Mouse (Mus musculus): ENCODE measurements around the gene H2-K1. TPM values are rescaled to one million over a fixed set of nuclear protein-coding genes. Genes with fewer than 3 reads are reported as not detected.

Gene H2-K1
- polyA plus RNA-seq, 1 experiment from 2014 or later = 100 TPM

GRCm38 (mm10) chr17:33948905-33949537 is 51.1 kb downstream of the H2-K1 start:
- Histone ChIP-seq H3K9ac (ENCODE audit: low read length) (no peak overlapping the region), H3K36me3 (ENCODE audit: control insufficient read depth, insufficient read depth) (peaks cover 36% of the 10 kb centered on the region), H3K27ac (ENCODE audit: low read length) (no peak overlapping the region), H3K9me3 (replicated peaks; ENCODE audit: control insufficient read depth, low read length) (no peaks in the 10 kb centered on the region), H3K4me3 (ENCODE audit: low read length) (no peak overlapping the region), H3K27me3 (ENCODE audit: control insufficient read depth, insufficient read depth, low read length) (no peaks in the 10 kb centered on the region), H3K4me1 (ENCODE audit: control insufficient read depth, insufficient read depth, low read length) (peaks cover 39% of the 10 kb centered on the region), H3K4me2 (ENCODE audit: low read depth, low read length) (no peak overlapping the region)
- no peak for ATAC-seq (replicated peaks; ENCODE audit: extremely low read depth, insufficient read depth, low FRiP score)
- 86% methylated on average over 19 of the region's 19 CpGs for WGBS

GRCm38 (mm10) chr17:33948090-33948904 is 51.9 kb downstream of the H2-K1 start:
- Histone ChIP-seq H3K4me3 (ENCODE audit: low read length) (no peak overlapping the region), H3K27ac (ENCODE audit: low read length) (no peak overlapping the region), H3K36me3 (ENCODE audit: control insufficient read depth, insufficient read depth) (peaks cover 32% of the 10 kb centered on the region), H3K9ac (ENCODE audit: low read length) (no peak overlapping the region), H3K4me1 (ENCODE audit: control insufficient read depth, insufficient read depth, low read length) (peaks cover 32% of the 10 kb centered on the region), H3K27me3 (ENCODE audit: control insufficient read depth, insufficient read depth, low read length) (no peaks in the 10 kb centered on the region), H3K9me3 (replicated peaks; ENCODE audit: control insufficient read depth, low read length) (no peaks in the 10 kb centered on the region), H3K4me2 (ENCODE audit: low read depth, low read length) (no peak overlapping the region)
- ATAC-seq (replicated peaks; ENCODE audit: extremely low read depth, insufficient read depth, low FRiP score) = no peak
- WGBS = 85% methylated on average over 22 of the region's 22 CpGs

- Histone ChIP-seq H3K4me3 (ENCODE audit: low read length) (no peak overlapping the region), H3K4me2 (ENCODE audit: low read depth, low read length) (no peak overlapping the region), H3K4me1 (ENCODE audit: control insufficient read depth, insufficient read depth, low read length) (peaks cover 24% of the 10 kb centered on the region), H3K27me3 (ENCODE audit: control insufficient read depth, insufficient read depth, low read length) (no peaks in the 10 kb centered on the region), H3K9ac (ENCODE audit: low read length) (no peak overlapping the region), H3K36me3 (ENCODE audit: control insufficient read depth, insufficient read depth) (peaks cover 27% of the 10 kb centered on the region), H3K27ac (ENCODE audit: low read length) (no peak overlapping the region), H3K9me3 (replicated peaks; ENCODE audit: control insufficient read depth, low read length) (no peaks in the 10 kb centered on the region)
- no peak for ATAC-seq (replicated peaks; ENCODE audit: extremely low read depth, insufficient read depth, low FRiP score)
- WGBS = 78% methylated on average over 10 of the region's 10 CpGs
Measured at GRCm38 (mm10) chr17:33947430-33948089, 52.6 kb downstream of the H2-K1 start.

MicroRNAs encoded within 50 kb of the gene (microRNA counts, 519-probe panel; counts per million panel counts)
- microRNA mmu-miR-219 = 1,226 counts per million, percentile 6 among the panel's probes with 10 or more counts

Small RNA genes within 50 kb of the gene (microRNA-seq; reads per million reads assigned to microRNA genes)
- not detected for gene Mir219a-1
- gene Mir219c = not detected

Other genes starting within 250 kb of the H2-K1 start
- gene Rab11b, start 239.8 kb downstream of the H2-K1 start, polyA plus RNA-seq (2015; fragmentation: Nextera tagmentation; extraction: Ambion mirVana) = 278 and 304 TPM in 2 replicates
- 16.4 and 20.5 TPM in 2 replicates for gene Angptl4, start 218.5 kb downstream of the H2-K1 start, polyA plus RNA-seq (2015; fragmentation: Nextera tagmentation; extraction: Ambion mirVana)
- gene Kank3, start 189.8 kb downstream of the H2-K1 start, polyA plus RNA-seq (2015; fragmentation: Nextera tagmentation; extraction: Ambion mirVana) = 48.5 and 58.7 TPM in 2 replicates
- 388 and 436 TPM in 2 replicates for gene Rps28, start 175.8 kb downstream of the H2-K1 start, polyA plus RNA-seq (2015; fragmentation: Nextera tagmentation; extraction: Ambion mirVana)
- 535 and 549 TPM in 2 replicates for gene Ndufa7, start 175.8 kb downstream of the H2-K1 start, polyA plus RNA-seq (2015; fragmentation: Nextera tagmentation; extraction: Ambion mirVana)
- 37.6 and 41.9 TPM in 2 replicates for gene Cd320, start 157.3 kb downstream of the H2-K1 start, polyA plus RNA-seq (2015; fragmentation: Nextera tagmentation; extraction: Ambion mirVana)
- gene Gm7029, start 126.5 kb downstream of the H2-K1 start, polyA plus RNA-seq (2015; fragmentation: Nextera tagmentation; extraction: Ambion mirVana) = not detected in 2 replicates
- 7.8 and 8.3 TPM in 2 replicates for gene Kifc1, start 109.7 kb downstream of the H2-K1 start, polyA plus RNA-seq (2015; fragmentation: Nextera tagmentation; extraction: Ambion mirVana)
- gene Platr17, start 95.2 kb downstream of the H2-K1 start, polyA plus RNA-seq (2015; fragmentation: Nextera tagmentation; extraction: Ambion mirVana) = 0.30 TPM in 1 of 2 replicates, not detected in the other
- 34.8 and 39.4 TPM in 2 replicates for gene Daxx, start 90.9 kb downstream of the H2-K1 start, polyA plus RNA-seq (2015; fragmentation: Nextera tagmentation; extraction: Ambion mirVana)
- gene Tapbp, start 84.4 kb downstream of the H2-K1 start, polyA plus RNA-seq (2015; fragmentation: Nextera tagmentation; extraction: Ambion mirVana) = 56.1 and 64.3 TPM in 2 replicates
- gene Zbtb22, start 84.4 kb downstream of the H2-K1 start, polyA plus RNA-seq (2015; fragmentation: Nextera tagmentation; extraction: Ambion mirVana) = 12.8 and 14.0 TPM in 2 replicates
- gene Rgl2, start 70.8 kb downstream of the H2-K1 start, polyA plus RNA-seq (2015; fragmentation: Nextera tagmentation; extraction: Ambion mirVana) = 40.8 and 42.9 TPM in 2 replicates
- gene Pfdn6, start 60.0 kb downstream of the H2-K1 start, polyA plus RNA-seq (2015; fragmentation: Nextera tagmentation; extraction: Ambion mirVana) = 125 and 133 TPM in 2 replicates
- gene Wdr46, start 59.7 kb downstream of the H2-K1 start, polyA plus RNA-seq (2015; fragmentation: Nextera tagmentation; extraction: Ambion mirVana) = 19.3 and 20.5 TPM in 2 replicates
- gene B3galt4, start 48.9 kb downstream of the H2-K1 start, polyA plus RNA-seq (2015; fragmentation: Nextera tagmentation; extraction: Ambion mirVana) = 5.7 and 5.8 TPM in 2 replicates
- gene Vps52, start 44.5 kb downstream of the H2-K1 start, polyA plus RNA-seq (2015; fragmentation: Nextera tagmentation; extraction: Ambion mirVana) = 39.7 and 42.5 TPM in 2 replicates
- gene Rps18, start 44.3 kb downstream of the H2-K1 start, polyA plus RNA-seq (2015; fragmentation: Nextera tagmentation; extraction: Ambion mirVana) = 873 and 901 TPM in 2 replicates
- 13.0 and 13.7 TPM in 2 replicates for gene Ring1, start 24.3 kb upstream of the H2-K1 start, polyA plus RNA-seq (2015; fragmentation: Nextera tagmentation; extraction: Ambion mirVana)
- gene H2-Ke6, start 27.7 kb upstream of the H2-K1 start, polyA plus RNA-seq (2015; fragmentation: Nextera tagmentation; extraction: Ambion mirVana) = 53.0 and 59.1 TPM in 2 replicates
- 108 and 119 TPM in 2 replicates for gene Slc39a7, start 31.3 kb upstream of the H2-K1 start, polyA plus RNA-seq (2015; fragmentation: Nextera tagmentation; extraction: Ambion mirVana)
- gene Rxrb, start 31.5 kb upstream of the H2-K1 start, polyA plus RNA-seq (2015; fragmentation: Nextera tagmentation; extraction: Ambion mirVana) = 33.7 and 34.5 TPM in 2 replicates
- 1.1 and 1.2 TPM in 2 replicates for gene Col11a2, start 39.1 kb upstream of the H2-K1 start, polyA plus RNA-seq (2015; fragmentation: Nextera tagmentation; extraction: Ambion mirVana)
- gene H2-Oa, start 92.0 kb upstream of the H2-K1 start, polyA plus RNA-seq (2015; fragmentation: Nextera tagmentation; extraction: Ambion mirVana) = 0.97 and 3.1 TPM in 2 replicates
- gene H2-DMa, start 119.2 kb upstream of the H2-K1 start, polyA plus RNA-seq (2015; fragmentation: Nextera tagmentation; extraction: Ambion mirVana) = 10.9 and 13.8 TPM in 2 replicates
- gene Brd2, start 122.3 kb upstream of the H2-K1 start, polyA plus RNA-seq (2015; fragmentation: Nextera tagmentation; extraction: Ambion mirVana) = 69.4 and 71.9 TPM in 2 replicates
- 2.5 and 6.1 TPM in 2 replicates for gene H2-DMb2, start 143.0 kb upstream of the H2-K1 start, polyA plus RNA-seq (2015; fragmentation: Nextera tagmentation; extraction: Ambion mirVana)
- gene H2-DMb1, start 152.7 kb upstream of the H2-K1 start, polyA plus RNA-seq (2015; fragmentation: Nextera tagmentation; extraction: Ambion mirVana) = 2.3 and 4.0 TPM in 2 replicates
- 5.7 and 11.1 TPM in 2 replicates for gene Tap1, start 187.2 kb upstream of the H2-K1 start, polyA plus RNA-seq (2015; fragmentation: Nextera tagmentation; extraction: Ambion mirVana)
- gene Psmb9, start 187.4 kb upstream of the H2-K1 start, polyA plus RNA-seq (2015; fragmentation: Nextera tagmentation; extraction: Ambion mirVana) = 15.0 and 32.2 TPM in 2 replicates
- 31.8 and 87.6 TPM in 2 replicates for gene Psmb8, start 197.4 kb upstream of the H2-K1 start, polyA plus RNA-seq (2015; fragmentation: Nextera tagmentation; extraction: Ambion mirVana)
- 10.9 and 21.4 TPM in 2 replicates for gene Tap2, start 203.2 kb upstream of the H2-K1 start, polyA plus RNA-seq (2015; fragmentation: Nextera tagmentation; extraction: Ambion mirVana)
- 0.17 and 0.24 TPM in 2 replicates for gene H2-Ob, start 238.6 kb upstream of the H2-K1 start, polyA plus RNA-seq (2015; fragmentation: Nextera tagmentation; extraction: Ambion mirVana)